Mouse (Mus musculus) MN1 (cell line): Measurements from ENCODE around the gene Ptprg.

Experiments used
- DNase-seq: peaks from one replicate; pipeline ENCODE4 v3.0.0-alpha.2; 2016; ENCODE audit warnings: low spot score

Ptprg gene

GRCm38 (mm10) chr14:11683386-11684081 lies 130.2 kb downstream of the Ptprg start:
- DNase-seq: peak; percentile 61

DNA sequence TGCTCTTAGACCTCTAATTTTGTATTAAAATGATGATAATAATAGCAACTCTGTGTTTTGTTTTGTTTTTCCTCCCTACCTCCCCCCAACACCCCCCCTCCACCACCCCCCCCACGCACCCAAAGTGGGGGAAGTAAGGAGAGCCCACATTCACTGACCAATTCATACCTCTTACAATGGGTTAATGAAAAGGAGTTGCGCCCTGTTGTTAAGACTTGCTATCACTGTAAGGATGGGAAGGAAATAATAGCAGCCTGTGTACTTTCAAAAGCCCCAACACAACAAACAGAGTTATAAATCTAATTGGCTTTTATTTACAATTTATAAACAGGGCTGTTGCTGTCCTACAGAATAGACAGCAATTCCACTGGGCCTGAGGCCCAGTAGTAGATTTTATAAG lies 130.8 kb downstream of the Ptprg start:
- no peak for DNase-seq

DNA sequence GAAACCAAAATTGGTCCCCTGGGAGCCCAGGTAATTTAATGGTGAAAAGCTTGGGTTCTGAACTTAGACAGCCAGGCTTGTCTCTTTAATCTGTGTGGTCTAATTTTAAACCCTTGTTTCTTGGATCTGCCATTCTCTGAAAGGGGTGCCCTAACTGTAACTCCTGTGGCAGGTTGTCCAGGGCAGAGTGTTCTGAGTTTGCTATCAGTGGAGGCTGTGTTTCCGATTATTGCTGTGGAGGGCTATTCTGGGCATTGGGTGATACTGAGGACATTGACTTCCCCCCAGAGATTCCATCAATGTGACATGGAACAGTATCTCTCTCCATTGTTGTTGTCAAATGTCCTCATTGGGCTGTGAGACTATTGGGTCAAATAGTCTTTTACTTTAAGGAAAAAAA lies 134.2 kb downstream of the Ptprg start:
- DNase-seq: no peak

DNA sequence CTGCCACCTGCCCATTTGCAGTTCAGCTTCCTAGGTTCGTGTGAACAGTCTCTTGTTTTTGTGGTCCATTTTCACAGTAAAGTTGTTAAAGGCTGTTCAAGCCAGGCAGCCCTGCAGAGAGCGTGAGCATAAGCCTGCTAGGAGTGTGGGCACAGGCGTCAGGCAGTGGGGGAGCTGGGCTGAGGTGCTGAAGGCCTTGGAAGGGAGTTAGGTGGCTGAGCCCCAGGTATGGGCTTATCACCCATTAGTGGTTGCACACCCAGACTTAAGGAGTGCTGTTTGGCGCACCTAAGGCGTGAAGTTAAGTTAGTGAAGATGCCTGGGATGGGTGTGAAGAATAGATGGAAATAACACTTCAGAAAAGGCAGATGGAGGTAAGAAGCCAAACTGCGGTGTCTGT lies 134.8 kb downstream of the Ptprg start:
- no peak for DNase-seq

DNA sequence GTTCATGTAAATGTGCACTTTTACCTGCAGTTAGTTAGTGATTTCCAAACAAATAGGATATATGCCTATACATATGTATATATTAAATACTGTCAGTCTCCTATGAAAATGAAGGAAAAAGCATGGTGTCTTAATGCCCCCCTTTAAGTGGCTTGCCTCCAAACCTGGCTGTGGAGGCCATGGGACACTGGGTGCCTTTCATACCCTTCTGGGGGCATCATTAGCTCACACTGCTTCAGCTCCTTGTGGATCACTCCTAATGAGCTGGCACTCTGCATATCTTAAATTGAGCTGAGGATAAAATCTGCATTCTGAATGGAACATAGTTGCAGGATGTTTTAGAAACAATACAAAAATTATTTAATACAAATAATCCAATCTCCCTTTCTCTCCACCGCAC lies 136.7 kb downstream of the Ptprg start:
- DNase-seq: no peak

GRCm38 (mm10) chr14:11691531-11691930 lies 138.2 kb downstream of the Ptprg start:
- DNase-seq: no peak

- no peak for DNase-seq
These were observed 145.5 kb downstream of the Ptprg start for GRCm38 (mm10) chr14:11698880-11699279.

- DNase-seq: no peak
These were observed 146.3 kb downstream of the Ptprg start for GRCm38 (mm10) chr14:11699654-11700053.

DNA sequence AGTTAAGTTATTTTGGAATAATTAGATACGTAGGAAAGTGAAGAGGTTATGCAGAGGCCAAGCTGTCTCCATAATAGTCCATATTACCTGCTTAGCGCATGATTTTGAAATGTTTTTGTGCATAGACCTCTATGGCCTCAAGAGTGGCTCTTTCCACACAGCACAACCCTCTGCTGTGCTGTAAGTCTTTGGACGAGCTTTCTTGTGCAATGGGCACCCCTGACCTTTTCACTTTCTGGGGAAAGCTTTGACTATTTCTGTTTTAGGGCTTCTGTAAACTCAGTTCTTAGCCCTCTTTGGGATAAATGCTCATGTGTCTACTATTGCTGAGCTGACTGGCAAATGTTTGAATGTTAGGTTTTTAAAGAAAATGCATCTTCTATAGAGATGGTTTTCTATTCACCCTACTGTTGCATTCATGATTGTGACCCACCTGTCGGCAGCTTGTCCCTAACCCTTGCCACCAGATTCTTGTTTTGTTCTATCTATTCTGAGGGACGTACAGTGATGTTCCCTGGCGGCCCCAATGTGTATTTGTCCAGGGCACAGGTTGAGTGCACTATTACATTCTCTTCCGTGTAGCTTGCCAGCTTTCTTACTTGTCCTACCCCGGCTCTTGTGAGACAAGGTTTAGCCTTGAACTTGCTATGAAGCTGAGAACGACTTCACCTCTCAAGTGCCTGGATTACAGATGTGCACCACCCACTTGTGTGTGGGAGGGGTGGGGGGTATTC lies 148.4 kb downstream of the Ptprg start:
- no peak for DNase-seq

DNA sequence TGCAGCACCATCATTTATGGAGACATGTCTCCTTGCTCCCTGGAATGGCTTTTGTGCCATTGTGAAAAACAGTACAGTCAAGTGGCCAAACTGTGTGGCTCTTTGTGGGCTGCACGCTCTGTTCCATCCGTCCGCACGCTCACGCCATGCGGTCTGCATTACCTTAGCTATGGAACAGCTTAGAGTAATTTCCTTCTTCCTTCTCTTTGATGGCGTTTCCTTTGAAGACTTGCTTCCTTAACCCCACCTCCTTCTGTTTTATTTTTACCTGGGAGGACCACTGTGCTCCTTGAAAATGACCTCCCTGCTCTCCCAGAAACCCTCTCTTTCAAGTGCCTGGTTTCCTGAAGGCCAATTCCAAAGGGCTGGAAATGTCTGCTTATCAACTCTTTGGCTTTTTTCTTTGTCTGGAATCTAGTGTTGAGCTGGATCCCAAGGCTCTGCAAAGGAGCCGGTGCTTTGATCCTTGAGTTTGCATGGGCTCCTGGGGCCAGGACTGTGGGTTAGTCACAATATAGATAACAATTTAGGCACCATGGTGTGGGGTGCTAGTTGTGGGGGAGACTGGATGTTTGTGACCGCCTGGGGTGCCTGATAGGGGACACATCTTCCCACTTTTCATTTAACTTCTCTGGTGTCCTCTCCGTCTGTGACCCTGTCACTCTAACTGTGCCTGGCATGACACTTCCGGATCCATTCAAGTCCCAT lies 149.6 kb downstream of the Ptprg start:
- DNase-seq: no peak

DNA sequence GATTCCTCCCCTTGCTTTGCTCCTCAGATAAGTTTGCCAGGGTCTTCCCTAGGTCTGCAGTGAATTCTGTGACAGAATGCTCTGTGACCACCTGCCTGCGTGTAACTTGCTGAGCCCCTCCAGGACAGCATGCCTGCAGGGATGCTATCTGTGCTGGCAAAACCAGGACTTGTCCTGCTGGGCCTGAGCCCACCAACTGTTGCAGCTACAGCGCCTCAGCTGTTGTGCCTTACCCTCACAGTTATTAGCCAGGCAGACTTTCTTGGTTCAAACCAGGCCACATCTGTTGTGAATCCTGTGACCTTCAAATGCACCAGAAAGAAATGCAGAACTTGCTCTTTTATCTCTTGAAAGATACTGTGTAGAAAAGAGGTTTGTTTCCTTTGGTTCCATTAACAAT lies 151.5 kb downstream of the Ptprg start:
- no peak for DNase-seq

GRCm38 (mm10) chr14:11709352-11709751 lies 156.0 kb downstream of the Ptprg start:
- no peak for DNase-seq

DNA sequence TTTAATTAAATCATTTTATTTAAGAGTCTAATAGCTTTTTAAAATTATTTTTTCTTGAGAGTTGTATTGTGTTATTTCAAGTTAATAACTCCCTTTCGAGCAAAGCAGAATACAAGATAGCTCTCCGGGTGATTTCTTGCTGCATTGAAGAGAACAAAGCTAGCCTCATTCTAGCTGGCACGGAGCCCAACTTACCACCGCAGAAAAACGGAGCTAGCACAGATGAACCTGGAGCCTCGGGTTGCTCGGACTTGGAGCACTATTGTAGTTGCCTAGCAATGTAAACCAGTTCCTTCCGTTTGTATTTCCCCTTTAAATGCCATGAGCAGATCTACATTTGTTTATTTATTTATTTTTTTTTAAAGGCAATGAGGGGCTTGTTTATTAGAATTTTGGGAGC lies 156.5 kb downstream of the Ptprg start:
- no peak for DNase-seq

DNA sequence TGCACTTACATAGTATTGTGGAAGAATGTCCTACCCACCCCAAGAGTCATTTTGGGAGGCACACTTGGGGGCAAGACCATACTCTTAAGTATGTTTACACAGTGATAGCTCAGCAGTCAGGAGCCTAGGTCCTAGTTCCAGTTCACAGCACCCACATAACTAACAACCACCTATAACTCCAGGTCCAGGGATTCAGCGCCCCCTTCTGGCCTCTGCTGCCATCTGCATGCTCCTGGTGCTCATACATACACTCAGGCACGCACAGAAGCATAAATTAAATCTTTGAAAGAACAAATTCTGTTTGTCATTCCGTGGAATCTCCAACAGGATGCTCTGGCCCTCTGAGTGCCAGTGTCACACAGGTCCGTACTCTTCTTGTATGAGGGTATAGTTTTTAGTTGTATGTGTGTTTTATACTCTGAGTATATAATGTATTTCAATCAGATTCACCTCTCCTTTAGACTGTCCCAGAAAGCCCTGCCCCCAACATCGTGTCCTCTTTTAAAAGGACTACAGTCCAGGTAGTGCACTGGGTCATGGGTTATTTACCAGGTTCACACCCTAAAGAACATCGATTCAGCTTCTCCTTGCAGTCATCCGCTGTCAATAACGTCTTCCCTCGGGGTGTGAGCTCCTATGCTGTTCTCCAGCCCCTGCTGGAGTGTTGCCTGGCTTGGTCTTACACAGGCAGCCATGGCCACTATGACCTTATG lies 157.2 kb downstream of the Ptprg start:
- no peak for DNase-seq

DNA sequence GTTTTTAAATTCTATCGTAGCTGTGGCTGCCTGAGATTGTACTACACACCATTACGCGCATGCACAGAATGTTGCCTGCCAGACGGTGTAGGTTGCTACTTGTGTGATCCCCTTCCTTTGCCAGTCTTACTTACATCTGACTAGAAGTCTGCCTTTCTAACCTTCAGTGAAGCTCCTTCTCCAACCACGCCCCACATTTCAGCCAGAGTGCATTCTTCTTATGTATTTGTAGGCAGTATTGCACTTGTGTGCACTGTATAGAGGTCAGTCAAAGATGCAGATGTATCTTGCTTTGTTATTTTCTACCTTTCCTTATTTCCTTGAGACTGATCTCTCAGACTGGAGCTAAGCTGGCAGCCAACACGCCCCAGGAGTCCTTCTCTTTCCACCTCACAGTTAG lies 158.8 kb downstream of the Ptprg start:
- DNase-seq: no peak

- DNase-seq: no peak
These were observed 162.9 kb downstream of the Ptprg start for GRCm38 (mm10) chr14:11716230-11716629.

DNA sequence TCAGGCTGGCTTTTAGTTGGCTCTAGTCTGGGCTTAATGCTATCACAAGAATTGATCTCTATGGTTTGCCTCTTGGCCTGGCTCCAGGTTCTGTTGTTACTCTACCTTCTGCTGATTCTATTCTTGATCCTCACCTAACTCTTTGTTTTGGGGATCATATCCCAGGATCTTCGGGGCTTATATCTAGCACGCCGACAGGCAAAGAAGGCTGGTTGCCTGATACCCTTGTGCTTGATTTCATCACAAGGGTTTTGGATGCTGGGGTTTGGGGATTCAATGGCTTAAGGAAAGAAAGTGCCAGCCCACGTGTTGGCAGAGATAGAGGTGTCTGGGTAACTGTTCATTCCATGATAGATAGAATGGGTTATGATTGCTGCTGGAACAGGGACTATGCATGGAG lies 164.9 kb downstream of the Ptprg start:
- DNase-seq: no peak

- no peak for DNase-seq
These were observed 165.9 kb downstream of the Ptprg start for GRCm38 (mm10) chr14:11719259-11719658.

DNA sequence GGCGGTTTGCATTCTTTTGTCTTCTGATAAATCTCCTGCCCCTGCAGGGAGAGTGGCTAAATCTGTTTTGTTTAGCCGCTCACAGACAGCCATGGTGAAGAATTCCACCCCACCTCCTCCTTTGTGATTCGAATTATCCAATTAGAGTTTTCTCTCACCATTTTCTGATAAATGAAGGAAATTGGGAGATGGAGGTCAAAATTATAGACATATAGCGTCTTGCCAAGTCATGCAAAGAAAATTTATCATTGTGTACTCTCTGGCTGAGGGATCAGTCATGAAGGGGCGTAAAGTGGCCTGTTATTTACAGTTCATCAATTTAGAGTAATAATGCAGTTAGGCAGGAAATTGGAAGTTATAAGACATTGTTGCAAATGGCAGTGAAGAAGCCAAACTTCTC lies 168.8 kb downstream of the Ptprg start:
- no peak for DNase-seq

- no peak for DNase-seq
These were observed 170.5 kb downstream of the Ptprg start for GRCm38 (mm10) chr14:11723876-11724275.

GRCm38 (mm10) chr14:11731223-11731920 lies 178.0 kb downstream of the Ptprg start:
- no peak for DNase-seq

DNA sequence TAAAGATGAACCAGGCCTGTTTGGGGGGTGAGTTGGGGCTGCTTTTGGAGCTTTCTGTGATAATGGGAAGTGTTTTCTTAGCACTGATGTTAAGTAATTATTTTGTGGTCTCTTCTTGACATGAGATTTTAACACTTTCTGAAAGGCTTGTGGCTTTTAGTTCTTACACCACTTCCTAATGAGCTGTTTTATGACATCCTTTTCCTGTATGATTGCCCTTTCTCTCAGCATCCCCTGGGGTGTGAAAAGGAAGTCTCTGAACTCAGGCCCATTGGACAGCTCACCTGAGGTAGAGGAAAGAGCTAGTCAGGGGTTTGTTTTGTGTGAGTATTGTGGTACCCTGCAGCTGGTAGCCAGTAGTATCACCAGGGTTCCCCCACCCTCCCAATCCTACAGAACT lies 179.0 kb downstream of the Ptprg start:
- DNase-seq: no peak
